Mouse (Mus musculus) kidney, postnatal 10 days (tissue): ENCODE results near the gene Dld.

ENCODE experiments used
- DNase-seq: peaks from one replicate; pipeline ENCODE4 v3.0.0; 2021; ENCODE audit warnings: mixed read lengths

The Dld gene

DNA sequence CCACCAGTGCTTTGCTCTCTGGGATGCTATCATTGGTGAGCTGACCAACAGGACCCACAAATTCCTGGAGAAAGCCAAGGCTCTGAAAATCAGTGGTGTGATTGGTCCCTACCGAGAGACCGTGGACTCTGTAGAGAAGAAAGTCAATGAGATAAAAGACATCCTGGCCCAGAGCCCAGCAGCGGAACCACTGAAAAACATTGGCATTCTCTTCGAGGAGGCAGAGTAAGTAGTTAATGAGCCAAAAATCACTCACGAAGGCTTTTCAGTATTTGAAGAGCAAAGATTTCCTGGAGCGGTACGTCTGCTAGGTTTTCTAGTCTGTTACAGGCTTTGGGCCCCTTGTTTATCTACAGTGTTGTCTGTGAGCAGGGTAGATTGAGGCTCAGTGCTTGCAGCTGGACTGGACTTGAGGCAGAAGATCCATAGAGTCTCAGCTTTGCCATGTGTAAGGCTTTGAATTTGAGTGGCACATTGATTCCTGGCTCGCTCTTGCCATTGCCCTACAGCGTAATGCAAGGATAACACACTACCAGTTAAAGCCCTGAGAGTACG is 32.8 kb downstream of the Dld start:
- DNase-seq = no peak

DNA sequence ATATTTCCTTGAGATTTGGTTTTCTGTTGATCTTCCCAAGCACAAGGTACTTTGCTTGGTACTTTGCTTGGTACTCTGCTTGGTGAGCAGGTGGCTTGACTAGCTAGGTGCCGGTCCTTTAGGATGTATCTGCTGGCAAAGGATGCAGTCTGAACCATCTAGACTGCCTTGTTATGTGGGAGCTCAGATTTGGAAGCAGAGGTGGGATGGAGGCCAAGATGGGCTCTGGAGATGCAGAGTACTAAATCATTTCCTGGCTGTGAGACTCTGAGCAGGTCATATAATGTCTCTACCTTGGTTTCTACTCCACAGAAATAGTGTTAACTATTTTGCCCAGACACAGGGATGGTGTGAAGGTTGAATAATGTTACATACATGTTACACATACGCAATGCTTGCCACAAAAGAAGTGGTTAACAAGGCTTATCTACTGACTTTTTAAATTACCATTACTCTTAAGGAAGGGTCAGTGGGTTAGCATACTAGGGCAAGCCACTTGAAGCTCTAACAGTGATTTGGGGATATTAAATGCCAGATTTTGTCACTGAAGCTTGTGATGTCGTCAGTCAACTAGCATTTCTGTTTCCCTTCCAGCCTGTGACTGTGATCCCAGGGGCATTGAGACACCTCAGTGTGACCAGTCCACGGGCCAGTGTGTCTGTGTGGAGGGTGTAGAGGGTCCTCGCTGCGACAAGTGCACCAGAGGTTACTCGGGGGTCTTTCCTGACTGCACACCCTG is 33.4 kb downstream of the Dld start:
- peak; percentile 4 for DNase-seq

DNA sequence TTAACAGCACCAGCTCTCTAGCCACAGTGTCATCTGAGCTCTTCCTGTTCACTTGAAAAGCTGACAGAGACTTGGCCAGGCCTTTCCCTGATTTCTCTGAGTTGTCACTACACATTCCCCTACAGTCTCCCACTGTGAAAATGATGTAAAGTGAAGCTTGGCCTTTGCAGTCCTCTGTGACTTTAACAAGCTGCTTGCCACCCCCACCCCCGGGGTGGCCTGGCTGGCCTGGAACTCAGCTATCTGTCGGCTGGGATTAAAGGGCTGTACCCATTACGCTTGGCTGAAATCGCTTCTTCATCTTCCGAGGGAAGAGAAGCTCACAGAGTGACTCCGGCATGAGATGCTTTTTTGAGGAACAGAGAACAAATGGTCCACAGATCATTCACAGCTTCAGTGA is 35.3 kb downstream of the Dld start:
- DNase-seq = peak; percentile 2

DNA sequence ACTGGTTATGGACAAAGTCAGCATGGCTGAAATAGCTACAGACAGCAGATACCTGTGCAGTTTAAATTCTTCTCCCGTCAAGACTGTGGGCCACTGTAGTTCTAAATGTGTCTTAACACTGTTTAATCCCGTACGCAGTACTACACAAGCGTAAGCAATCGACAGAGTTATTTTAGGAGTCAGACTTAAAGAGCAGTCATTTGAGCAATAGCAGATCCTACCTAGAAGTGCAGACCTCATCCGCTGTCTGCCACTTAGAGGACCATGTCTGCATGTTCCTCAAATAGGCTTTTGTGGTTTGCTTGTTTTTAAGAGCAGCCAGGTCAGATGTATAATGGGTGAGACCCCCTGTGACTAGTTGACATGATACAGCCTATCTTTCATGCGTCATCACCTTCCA is 36.9 kb downstream of the Dld start:
- DNase-seq = no peak

DNA sequence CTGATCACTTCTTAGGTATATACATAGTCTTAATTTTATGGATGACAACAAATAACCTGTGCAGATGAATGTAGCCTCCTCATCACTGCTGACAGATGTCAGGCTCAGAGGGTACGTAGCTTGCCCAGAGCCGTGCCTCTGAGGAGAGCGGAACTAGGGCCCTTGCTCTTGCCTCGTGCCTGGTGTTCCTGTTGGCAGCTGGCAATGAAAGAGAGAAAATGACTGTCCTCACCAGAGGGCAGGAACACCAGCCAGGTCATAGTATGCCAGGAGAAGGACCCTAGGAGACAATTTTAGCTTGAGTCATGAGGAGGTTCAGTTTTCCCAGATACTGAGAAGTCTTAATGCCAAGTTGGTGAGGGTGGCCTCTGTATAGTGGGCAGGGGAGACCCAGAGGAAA is 38.1 kb downstream of the Dld start:
- DNase-seq = no peak

DNA sequence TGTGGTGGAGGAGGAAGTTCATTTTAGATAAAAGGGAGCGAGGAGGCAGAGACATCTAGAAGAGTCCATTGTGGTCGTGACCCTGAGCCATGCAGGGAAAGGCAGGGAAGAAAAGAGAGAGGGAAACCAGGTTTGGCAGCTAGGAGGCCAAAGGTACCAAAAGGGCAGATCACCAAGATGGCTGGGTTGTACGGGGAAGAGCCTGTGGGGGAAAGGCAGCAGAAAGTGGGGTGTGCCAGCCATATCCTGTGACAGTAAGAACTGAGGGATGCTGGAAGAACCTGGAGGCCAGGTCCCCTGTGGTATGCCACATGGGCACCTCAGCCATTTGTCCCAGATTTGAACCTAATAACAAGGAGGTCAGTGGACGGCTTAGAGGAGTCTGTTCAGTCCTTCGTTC is 39.0 kb downstream of the Dld start:
- DNase-seq = no peak

DNA sequence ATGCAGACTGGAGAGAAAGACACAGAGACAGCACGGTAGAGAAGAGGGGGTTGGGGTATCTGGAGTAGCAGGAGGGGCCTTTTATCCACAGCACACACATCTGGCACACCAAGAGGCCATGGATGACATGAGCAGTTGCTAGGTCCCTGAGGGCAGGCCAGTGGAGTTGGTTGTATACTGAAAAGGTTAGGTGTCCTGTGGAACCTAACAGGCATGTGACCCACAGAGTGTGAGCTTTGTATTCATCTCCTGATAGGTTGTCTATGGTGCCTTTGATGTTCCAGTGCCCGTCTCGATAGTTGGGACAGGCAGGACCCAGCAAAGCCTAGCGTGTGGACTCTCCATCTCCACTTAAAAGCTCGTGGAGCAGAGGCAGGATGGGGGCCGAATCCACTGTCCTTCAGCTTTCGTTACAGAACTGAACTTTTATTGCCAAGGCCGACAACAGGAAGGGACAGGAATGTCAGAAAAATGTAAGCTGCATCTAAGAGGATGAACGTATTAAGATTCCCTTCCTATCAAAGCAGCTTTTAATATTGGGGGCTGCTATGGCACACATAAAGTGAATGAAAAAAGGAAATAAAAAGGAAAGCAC is 39.5 kb downstream of the Dld start:
- no peak for DNase-seq

DNA sequence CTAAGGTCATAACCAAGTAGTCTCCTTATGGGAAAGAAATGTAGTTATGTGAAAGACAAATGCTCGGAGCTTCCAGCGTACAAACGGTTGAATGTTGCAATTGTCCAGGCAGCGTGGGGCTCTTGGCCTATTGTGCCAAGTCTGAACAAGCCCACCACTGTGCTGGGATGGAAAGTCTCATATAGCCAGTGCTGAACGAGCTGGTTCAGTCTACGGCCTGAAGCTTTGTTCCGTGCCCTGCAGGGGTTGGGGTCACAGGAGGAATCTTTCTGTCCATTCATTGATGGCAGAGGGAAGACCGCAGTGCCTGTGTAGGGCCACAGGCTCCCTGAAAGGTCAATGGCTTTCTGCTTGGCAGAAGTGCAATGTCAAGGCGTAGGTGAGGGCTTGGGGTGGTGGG is 40.6 kb downstream of the Dld start:
- no peak for DNase-seq

DNA sequence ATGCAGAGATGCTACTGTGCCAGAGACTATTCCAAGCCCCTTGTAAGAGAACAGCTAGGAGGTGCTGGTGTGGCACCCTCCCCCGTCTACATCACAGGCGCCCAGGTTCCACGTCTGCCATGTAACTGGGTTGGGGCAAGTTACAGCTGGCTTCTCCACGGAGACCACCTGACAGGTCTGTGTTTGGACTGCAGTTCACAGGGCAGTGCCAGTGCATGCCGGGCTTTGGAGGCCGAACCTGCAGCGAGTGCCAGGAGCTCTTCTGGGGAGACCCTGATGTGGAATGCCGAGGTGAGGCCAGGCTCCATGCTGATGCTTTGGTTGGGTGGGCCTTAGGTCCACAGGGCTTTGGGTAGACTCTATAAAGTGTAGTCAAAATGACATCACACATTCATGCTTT is 43.5 kb downstream of the Dld start:
- no peak for DNase-seq

DNA sequence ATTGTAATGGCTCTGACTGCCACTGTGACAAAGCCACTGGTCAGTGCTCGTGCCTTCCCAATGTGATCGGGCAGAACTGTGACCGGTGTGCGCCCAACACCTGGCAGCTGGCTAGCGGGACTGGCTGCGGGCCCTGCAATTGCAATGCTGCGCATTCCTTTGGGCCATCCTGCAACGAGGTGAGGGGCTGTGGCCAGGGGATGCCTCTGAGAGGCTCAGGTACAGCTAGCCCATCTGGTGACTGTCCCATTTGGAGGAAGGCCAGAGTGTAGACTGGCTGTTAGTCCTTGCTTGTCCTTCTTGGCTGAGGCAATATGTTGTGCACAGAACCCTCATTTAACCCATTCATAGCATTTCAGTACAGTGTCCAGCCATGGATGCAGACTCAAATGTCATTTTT is 44.2 kb downstream of the Dld start:
- DNase-seq = no peak

DNA sequence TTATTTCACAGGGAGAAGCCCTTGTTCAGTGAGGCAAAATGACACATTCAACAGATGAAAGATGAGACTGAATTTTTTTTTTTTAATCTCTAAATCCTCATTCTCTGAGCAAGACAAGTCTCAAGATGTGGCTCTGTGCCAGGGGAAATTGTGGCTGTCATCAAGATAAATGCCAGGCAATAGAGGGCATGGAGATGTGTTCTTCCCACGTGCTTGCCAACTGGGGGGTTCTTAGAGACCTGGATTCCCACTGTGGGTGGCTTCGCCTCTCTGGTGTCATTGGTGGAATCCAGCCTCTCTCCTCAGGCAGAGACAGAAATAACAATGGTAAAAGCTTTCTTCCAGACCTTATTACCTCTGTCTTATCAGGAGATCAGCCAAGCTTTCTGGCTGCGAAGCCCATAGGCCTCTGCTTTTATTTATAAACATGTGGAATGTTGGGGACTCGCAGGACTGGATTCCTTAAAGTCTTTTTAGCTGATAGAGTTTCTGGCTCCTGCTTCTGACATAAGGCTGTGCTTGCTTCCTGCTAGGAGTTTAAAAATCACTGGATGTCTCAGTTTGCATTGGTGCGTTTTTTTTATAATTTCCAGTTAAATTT is 45.1 kb downstream of the Dld start:
- DNase-seq = no peak

DNA sequence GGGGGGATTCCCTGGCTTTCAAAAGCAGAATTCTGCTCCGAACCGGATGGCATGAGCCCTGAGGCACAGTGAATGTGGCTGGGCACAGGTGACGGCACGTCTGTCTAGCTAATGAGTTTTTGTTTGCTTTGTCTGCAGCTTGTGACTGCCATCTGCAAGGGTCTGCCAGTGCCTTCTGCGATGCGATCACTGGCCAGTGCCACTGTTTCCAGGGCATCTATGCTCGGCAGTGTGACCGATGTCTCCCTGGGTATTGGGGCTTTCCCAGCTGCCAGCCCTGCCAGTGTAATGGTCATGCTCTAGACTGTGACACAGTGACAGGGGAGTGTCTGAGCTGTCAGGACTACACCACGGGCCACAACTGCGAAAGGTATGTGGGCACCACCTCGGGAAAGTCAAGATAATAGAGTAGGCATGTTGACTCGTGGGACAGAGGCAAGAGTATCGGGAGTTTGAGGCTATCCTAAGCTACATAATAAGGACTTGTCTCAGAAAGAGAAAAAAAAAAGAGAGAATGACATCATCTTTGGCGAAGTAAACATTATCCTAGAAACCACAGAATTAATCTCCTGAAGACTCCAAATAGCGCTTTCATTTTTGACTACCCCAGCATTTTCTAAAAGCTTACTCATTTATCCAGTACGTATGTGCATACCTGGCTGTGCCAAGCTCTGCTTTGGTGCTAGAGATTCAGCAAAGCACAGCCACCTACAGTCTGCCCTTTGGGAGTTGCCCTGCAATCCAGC is 48.3 kb downstream of the Dld start:
- DNase-seq = no peak

DNA sequence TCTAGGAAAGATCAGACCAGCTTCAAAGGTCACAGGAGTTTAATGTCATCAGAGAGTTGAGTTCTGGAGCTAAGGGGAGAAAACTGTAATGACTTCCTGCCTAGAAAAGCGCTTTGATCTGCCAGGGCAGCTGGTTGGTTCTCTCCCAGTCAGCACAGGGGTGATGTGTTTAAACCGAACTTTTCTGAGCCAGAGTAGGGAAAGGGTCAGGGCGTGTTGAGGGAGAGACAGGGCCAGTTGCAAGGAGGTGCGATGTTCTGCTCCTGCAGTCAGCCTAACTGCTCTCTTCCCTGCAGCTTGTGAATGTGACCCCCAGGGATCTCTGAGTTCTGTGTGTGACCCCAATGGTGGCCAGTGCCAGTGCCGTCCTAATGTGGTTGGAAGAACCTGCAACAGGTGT is 49.0 kb downstream of the Dld start:
- DNase-seq = no peak

DNA sequence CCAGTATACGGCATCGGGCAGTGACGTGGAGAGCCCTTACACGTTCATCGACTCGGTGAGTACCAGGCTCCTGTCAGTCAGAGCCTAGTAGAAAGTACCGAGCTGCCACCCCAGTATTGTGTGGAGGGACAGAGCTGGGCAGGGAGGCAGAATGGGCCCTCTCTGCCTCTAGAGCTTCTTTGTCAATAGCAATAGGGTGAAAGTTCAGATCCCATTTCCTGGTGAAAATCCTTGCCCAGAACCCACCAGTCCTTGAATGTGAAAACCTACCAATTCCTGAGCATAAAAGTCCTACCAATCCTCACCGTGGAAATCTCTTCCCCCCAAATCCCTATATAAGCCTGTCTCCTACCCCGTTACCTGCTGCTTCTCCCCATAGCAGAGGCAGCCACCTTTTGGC is 51.0 kb downstream of the Dld start:
- DNase-seq = no peak

DNA sequence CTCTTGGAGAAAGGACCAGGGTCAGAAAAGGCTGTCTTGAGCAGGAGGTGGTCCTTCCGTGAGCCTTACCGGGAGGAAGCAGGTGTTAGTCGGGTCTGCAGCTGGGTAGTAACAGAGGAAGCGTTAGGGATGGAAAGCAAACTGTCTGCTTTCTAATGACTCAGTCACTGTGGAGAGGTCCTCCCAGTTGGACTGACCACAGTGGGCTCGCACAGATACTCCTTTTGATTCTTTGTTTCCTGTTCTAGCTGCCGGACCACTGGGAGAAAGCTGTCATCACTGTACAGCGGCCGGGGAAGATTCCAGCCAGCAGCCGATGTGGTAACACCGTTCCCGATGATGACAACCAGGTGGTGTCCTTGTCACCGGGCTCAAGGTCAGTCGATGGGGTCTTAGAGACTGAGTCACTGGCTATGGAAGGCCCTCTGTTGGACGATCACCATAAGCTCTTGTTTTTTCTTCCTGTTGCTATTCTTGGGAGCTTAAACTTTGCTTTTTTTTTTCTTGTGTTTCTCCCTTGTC is 51.5 kb downstream of the Dld start:
- no peak for DNase-seq

DNA sequence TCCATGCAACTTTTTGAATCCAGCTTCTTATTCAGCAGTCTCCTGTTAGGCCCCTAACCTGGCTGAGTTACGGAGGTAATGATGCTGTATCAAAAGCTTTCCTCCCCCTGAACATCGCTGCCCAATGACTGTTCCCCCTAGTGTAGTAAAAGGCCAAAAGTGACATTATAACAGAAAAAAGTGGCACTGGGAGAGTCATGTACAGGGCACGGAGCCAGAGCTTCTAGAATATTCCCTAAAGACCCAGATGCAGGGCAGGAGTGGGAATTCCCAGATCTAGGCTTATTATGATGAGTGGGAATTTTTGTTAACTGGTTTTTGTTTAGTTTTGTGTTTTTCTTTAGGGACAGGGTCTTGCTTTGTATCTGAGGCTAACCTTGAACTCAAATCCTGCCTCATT is 52.1 kb downstream of the Dld start:
- DNase-seq = no peak

DNA sequence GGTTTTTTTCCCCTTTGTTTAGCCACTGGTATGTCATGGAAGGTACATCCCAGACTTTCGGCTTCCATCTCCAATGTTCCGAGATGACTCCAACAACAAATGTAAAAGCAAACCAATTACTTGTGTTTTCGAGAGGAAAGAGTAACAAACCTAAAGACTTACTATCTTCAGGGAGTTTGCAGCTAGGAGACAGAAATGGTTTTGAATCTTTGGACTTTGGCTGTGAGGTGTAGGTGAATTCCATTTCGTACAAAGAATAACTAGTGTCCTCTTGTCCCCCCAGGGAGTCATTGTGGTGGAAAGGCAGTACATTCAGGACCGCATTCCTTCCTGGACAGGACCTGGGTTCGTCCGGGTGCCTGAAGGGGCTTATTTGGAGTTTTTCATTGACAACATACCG is 52.7 kb downstream of the Dld start:
- DNase-seq = no peak

DNA sequence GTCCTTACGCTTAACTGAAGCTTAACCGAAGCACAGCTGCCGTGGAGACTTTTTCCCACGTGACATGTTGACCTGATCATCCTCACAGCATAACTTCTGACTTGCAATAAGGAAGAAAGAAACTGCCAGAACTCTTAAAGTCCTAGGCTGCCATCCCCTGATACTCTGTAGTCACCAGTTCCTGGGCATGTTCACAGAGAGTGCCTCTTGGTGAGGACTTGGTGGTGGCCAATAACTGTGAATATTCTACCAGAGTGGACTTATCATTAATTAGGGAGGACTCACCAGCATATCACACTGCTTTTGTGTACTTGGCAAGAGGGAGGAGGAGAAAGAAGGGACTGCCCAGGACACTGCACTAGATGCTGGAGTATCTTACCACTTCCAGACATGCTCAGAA is 53.1 kb downstream of the Dld start:
- DNase-seq = no peak

DNA sequence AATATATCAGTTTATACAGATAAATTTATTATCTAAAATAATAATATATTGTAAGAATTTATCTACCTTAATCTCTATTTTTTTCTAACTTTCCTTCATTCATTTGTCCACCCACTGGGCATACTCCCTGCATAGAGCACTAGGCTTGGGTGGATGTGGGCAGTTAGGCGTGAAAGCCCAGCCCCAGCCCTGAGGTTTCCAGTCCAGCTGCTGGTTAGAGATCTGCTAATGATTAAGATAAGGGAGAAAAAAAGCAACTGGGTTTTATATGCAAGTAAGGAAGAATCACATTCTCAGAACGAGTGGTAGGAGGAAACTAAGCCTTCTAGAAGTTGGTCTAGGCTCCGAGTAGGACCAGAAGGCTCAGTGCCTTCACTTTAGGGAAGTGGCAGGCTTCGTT is 55.2 kb downstream of the Dld start:
- no peak for DNase-seq

DNA sequence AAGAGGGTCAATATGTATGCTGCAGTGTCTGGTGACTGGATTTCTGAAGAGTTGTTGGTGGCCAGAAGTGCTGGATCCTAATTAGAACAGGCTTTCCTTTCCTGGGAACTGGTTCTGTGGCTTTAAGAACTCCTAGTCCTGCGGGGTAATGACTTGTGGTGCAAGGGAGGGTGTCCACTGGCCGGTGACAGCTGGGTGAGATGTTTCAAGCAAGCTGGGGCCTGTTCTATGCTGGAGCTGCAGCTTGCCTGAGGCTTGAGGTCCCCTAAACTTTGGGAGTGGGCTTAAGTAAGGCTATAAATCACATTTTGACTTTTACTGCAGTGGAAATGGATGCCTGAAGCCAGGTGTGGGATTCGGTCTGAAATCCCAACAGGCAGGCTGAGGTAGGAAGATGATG is 55.7 kb downstream of the Dld start:
- no peak for DNase-seq

DNA sequence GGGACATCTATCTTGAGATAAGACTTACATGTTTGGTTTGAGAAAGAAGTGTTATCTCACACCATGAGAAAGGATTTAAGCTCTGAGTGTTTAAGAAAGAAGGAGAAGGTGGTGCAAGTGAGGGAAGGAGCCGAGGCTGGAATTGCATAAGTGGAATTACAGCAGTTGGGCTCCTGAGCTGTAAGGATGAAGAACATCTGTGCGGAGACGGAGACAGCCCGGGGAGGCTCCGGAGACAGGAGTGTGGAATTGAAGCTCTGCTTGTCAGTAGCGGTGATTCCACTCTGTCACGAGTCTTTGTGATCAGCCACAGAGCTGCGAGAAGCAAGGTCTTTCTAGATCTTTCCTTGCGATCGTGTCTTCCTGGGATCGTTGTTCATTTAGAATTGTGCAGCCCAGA is 56.3 kb downstream of the Dld start:
- DNase-seq = no peak

DNA sequence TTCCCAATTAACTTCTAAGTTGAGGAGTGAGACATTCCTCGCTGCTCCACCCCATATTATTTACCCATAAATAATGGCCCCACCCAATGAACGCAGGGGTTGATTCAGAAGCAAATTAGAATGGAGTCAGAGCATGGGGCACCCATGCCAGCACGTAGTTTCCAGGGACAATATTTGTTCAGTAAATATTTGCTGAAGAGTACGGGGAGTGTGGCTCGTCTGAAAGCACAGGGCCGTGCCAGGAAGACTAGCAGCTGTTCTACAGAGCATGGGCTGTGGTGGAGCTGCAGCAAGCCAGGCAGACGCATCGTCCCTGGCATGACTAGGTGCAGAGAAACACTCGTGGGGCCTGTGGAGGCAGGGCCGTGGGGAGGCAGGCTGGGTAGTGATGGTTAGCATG is 56.7 kb downstream of the Dld start:
- DNase-seq = no peak

DNA sequence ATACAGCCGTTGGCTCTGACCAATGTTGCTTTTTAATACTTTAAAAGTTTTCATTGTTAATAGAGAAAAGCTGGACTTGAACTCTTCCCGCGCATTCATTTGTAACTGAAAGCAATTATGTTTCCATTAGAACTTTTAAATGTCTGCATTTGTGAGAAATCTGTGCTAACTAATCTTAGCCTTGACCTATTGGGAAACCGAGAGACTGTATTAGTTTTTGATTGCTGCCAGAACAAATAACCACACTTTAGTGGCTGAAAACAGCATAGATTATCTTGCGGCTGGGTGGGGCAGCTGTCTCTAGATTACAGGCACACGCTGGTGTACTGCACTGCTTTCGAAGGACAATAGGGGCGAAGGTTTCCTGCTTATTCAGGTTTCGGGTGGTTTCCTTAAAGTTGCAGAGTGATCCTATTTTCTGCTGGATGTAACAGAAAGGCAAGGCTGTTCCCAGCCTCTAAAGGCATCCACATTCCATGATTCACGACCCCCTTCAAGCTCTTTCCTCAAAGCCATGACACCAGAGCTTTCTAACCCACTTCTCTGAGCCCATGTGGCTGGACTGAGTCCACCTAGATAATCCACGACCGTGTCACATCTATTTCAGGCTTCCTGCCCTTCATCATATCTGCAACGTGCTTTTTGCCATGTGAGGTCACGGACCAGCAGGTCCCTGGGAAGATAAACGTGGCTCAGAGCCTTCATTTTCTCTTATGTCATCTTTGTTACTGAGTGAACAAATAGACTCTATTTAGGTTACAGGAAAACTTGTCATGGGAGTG is 57.7 kb downstream of the Dld start:
- no peak for DNase-seq
